Mouse (Mus musculus) intestine, embryonic 16.5 days (tissue): ENCODE data around the gene Ahctf1. TPM values are rescaled to one million over a fixed set of nuclear protein-coding genes. Genes with fewer than 3 reads are reported as not detected.
"Not testable (repeated sequence)": the region's sequence is repeated elsewhere in the genome, so short reads cannot be mapped to it uniquely, and the experiment has no call there.

Source experiments
- ATAC-seq: fragments of 200-750 bp; cut with Nextera tagmentation; 2 replicates; pipeline ENCODE4 v1.8.0; 2017; ENCODE audit warnings: moderate TSS enrichment, moderate library complexity
- H3K27ac ChIP-seq: fragments of 300-500 bp; sonication (generic); 2 replicates; pipeline ENCODE4 v1.5.1; 2014; ENCODE audit warnings: mild to moderate bottlenecking, low read length
- H3K27me3 ChIP-seq: fragments of 300-500 bp; sonication (generic); replicated peaks from 2 replicates; pipeline ENCODE4 v1.6.1; 2014; ENCODE audit warnings: low read length, control low read depth, mixed read lengths; ENCODE audit not compliant: control insufficient read depth, insufficient read depth
- H3K36me3 ChIP-seq: fragments of 300-500 bp; sonication (generic); 2 replicates; pipeline ENCODE4 v1.6.1; 2014; ENCODE audit warnings: low read length, control low read depth; ENCODE audit not compliant: control insufficient read depth, insufficient read depth
- H3K4me1 ChIP-seq: fragments of 300-500 bp; sonication (generic); 2 replicates; pipeline ENCODE4 v1.6.1; 2014; ENCODE audit warnings: low read length, control low read depth, mixed read lengths; ENCODE audit not compliant: control insufficient read depth, insufficient read depth
- H3K4me2 ChIP-seq: fragments of 300-500 bp; sonication (generic); 2 replicates; pipeline ENCODE4 v1.6.1; 2014; ENCODE audit warnings: low read depth, low read length, control low read depth
- H3K4me3 ChIP-seq: fragments of 300-500 bp; sonication (generic); 2 replicates; pipeline ENCODE4 v1.5.1; 2014; ENCODE audit warnings: mild to moderate bottlenecking, low read length
- H3K9ac ChIP-seq: fragments of 300-500 bp; sonication (generic); 2 replicates; pipeline ENCODE4 v1.6.1; 2014; ENCODE audit warnings: low read depth, low read length
- H3K9me3 ChIP-seq: fragments of 300-500 bp; sonication (generic); 2 replicates; pipeline ENCODE4 v1.6.1; 2016; ENCODE audit warnings: low read length, control low read depth; ENCODE audit not compliant: control insufficient read depth
- WGBS: fragments of 180-500 bp; shearing (Covaris S2); extraction: QIAGEN DNeasy Blood & Tissue Kit; methylation state at CpG from one replicate; pipeline ENCODE4 v1.1.7; 2014; 5-methylcytosine and 5-hydroxymethylcytosine counted together
- polyA plus RNA-seq: library from polyadenylated mRNA; unstranded; fragments of >200 nt; fragmentation: Nextera tagmentation; extraction: Ambion mirVana; gene quantifications from 2 replicates; pipeline ENCODE4 v1.2.1, GENCODE M21; 2015

Gene Ahctf1
- polyA plus RNA-seq, 1 experiment from 2014 or later = 12.9 TPM

DNA sequence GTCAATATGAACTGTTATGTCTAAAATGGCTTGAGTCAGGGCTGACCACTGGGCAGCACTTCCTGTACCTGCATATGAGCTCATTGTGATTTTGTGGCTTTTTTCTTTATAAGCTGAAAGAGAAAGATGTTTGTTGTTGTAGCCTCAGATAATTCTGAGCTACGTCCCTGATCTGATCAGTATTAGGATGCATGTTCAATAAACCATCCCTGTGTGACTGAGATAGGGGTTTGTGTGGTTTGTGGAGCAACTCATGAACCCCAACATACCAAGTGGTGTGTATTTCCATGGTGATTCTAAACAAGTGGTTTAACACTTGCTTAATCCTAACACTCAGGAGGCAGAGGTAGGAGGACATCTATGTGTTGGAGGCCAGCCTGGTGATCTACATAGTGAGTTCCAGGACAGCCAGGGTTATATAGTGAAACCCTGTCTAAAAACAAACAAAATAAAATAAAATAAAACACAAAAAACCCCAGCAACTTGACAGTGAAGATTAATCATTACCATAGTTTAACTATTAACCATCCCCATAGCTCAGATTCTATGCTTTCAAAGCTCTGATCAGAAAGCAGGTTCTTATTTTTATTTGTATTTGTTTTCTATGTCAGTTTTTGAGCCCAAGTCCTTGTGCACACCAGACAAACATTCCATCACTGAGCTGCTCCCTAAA, 32.4 kb upstream of the Ahctf1 start:
- Histone ChIP-seq H3K4me1 (0 out of 2 replicates have a peak, but pooled peaks cover 5% of the 10 kb centered on the region), H3K4me3 (no peak overlapping the region), H3K9ac (no peak overlapping the region), H3K27me3 (no peaks in the 10 kb centered on the region), H3K27ac (no peak overlapping the region), H3K4me2 (no peak overlapping the region), H3K9me3 (peaks cover 3% of the 10 kb centered on the region; the same call in 1 of the 2 replicates), H3K36me3 (no peaks in the 10 kb centered on the region)
- ATAC-seq = no peak
- 84% methylated on average over 1 of the region's 1 CpGs for whole genome bisulfite sequencing

DNA sequence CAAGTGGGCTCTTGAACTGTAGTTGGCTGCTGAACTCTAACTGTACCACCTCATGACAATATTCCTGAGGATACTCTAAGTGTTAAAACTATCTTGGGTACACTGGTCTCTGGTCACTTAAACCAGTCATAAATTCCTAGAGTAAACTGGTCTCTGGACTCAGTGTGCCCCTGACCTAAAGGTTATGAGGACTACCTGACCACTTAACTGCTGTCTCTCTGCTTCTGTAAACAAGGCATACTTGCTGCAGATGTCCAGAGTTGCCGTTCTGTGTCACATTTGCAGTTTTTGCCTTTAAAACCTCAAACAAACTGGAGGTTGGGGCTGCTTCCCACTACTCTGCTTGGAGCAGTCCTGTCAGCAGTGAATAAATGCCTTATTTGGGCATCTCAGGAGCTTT, 30.1 kb upstream of the Ahctf1 start:
- no peaks in the 10 kb centered on the region for H3K36me3 ChIP-seq
- no peak overlapping the region for H3K9ac ChIP-seq
- no peak overlapping the region for H3K4me3 ChIP-seq
- 43% methylated on average over 1 of the region's 1 CpGs for whole genome bisulfite sequencing
- no peak for ATAC-seq
- H3K27me3 ChIP-seq = no peaks in the 10 kb centered on the region
- H3K4me1 ChIP-seq = 0 out of 2 replicates have a peak, but pooled peaks cover 5% of the 10 kb centered on the region
- peaks cover 3% of the 10 kb centered on the region; the same call in 1 of the 2 replicates for H3K9me3 ChIP-seq
- H3K27ac ChIP-seq = no peak overlapping the region
- H3K4me2 ChIP-seq = no peak overlapping the region

DNA sequence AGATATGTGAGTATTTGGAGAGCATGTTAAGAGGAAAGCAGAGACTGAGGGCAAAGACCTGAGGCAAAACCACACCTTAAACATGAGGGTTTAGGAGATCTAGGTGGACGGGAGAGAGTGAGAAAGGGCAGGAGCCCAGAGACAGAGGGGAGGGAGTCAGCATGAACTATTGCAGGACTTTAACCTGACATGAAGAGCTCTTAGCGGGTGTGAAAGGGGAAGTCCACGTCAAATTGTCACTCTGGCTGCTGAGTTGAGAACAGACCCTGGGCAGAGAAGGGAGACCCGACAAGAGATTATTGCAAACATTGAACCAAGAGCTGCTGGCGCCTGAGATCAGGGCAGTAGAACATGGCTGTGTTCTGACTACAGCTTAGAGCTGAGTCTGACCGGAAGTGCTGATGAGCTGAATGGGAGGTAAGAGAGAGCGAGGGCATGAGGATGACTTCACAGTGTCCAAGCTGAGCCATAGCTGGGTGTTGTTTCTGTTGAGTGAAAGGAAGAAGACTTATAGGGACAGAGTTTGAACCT, 29.3 kb upstream of the Ahctf1 start:
- Histone ChIP-seq H3K4me1 (0 out of 2 replicates have a peak, but pooled peaks cover 5% of the 10 kb centered on the region), H3K4me3 (no peak overlapping the region), H3K36me3 (no peaks in the 10 kb centered on the region), H3K27me3 (no peaks in the 10 kb centered on the region), H3K9me3 (peaks cover 3% of the 10 kb centered on the region; the same call in 1 of the 2 replicates), H3K27ac (no peak overlapping the region), H3K4me2 (no peak overlapping the region), H3K9ac (no peak overlapping the region)
- no peak for ATAC-seq
- WGBS = 79% methylated on average over 7 of the region's 7 CpGs

DNA sequence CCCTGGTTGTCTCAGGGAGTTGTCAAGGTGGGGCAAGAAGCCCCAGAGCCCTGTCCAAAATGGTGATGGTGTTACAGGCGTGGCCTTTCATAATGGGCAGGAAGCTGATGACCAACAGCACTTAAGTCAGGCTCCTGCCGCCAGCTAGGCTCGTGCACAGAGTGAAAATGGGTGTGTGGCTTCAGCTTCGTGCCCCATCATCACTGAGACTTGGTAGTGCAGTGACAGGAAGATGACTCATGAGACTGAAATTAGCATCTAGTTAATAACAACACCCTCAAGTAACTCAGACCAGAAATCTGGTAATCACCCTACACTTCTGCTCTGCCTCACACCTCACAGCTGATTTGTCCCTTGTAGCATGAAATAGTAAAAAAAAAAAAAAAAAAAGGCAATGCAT, 25.4 kb upstream of the Ahctf1 start:
- WGBS = 69% methylated on average over 4 of the region's 4 CpGs
- Histone ChIP-seq H3K27ac (no peak overlapping the region), H3K4me1 (no peaks in the 10 kb centered on the region), H3K27me3 (no peaks in the 10 kb centered on the region), H3K36me3 (no peaks in the 10 kb centered on the region), H3K4me2 (no peak overlapping the region), H3K9me3 (no peaks in the 10 kb centered on the region), H3K9ac (no peak overlapping the region), H3K4me3 (no peak overlapping the region)
- ATAC-seq = no peak

DNA sequence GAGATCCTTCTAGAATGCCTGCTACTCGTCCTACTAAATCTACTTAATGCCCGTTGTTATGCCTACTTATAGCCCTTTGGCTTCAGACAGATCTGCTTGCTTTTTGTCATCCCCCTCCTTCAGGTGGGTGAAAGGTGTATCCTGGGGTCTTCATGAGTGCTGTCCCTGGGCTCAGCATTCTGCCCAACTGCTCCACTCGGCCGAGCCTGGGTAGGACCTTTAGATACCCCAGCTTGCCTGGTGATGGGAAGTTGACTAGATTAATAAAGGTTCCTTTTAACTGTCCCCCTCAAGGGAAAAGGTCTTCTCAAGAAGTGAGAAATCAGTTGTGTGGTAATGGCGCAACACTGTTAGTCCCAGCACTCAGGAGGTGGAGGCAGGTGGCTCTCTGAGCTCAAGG, 24.6 kb upstream of the Ahctf1 start:
- Histone ChIP-seq H3K27me3 (no peaks in the 10 kb centered on the region), H3K4me1 (no peaks in the 10 kb centered on the region), H3K4me2 (no peak overlapping the region), H3K27ac (no peak overlapping the region), H3K9ac (no peak overlapping the region), H3K36me3 (no peaks in the 10 kb centered on the region), H3K4me3 (no peak overlapping the region), H3K9me3 (no peaks in the 10 kb centered on the region)
- ATAC-seq = no peak
- WGBS = 88% methylated on average over 5 of the region's 5 CpGs

DNA sequence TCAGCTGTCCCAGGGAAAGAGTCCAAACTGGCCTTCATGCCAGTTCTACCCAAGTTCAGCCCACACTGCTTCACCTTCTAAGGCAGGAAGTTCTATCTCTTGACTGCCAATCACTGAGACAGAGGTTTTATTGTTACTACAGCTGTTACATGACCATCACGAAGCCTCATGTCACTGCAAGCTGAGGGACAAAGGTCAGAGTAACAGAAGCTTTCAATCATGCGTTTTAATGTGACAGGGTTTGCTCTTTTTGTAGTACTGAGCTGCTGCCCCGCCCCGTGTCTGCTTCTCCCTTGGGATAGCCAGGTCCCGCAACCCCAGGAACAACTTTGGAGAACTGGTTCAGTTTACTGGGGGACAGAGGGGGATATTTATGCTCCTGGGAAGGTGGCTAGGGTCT, 21.1 kb upstream of the Ahctf1 start:
- H3K9me3 ChIP-seq = no peaks in the 10 kb centered on the region
- no peak overlapping the region; the same call in 1 of the 2 replicates for H3K27ac ChIP-seq
- H3K4me2 ChIP-seq = no peak overlapping the region
- H3K4me1 ChIP-seq = no peaks in the 10 kb centered on the region
- no peak overlapping the region for H3K4me3 ChIP-seq
- H3K9ac ChIP-seq = no peak overlapping the region
- ATAC-seq = peak; percentile 76
- 63% methylated on average over 5 of the region's 5 CpGs for WGBS
- no peaks in the 10 kb centered on the region for H3K27me3 ChIP-seq
- no peaks in the 10 kb centered on the region for H3K36me3 ChIP-seq

DNA sequence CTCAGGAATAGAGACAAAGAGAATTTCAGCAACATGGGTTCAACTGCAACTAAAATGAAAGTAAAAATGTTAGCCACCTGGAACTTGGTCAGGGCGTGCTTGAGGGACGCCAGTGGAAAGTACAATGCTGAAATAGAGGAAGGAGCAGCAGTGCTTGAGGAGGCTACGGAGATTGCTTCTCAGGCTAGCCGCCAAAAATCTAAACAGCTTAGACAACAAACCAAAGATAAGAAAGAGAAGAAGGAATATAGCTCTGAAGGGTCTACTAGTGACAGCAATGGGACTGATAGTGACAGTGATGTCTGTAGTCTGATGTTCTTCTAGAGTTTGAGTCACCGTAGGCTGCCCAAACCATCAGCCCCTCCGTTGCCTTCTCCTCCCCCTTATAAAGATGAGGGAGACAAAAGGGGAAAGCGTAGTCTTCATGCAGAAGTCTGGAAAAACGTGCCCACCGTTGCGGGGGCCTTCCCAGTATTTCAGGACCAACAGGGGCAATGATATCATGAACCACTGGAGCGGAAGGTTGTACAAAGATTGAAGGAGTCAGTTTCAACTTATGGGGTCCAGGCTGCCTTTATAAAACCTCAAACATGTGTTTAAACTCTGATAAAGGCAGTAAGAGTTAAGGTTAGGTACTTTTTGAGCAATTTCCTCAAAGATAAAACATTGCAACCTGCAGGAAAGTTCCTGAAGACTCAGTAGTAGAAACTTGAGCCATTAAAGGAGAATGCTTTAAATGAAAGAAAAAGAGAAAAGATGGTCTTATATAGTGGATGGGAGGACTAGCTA, 15.2 kb upstream of the Ahctf1 start:
- H3K27ac ChIP-seq, H3K27me3 ChIP-seq, H3K4me3 ChIP-seq, H3K36me3 ChIP-seq, H3K9ac ChIP-seq, H3K4me1 ChIP-seq, ATAC-seq, H3K4me2 ChIP-seq, H3K9me3 ChIP-seq: not testable (repeated sequence)
- WGBS = 87% methylated on average over 11 of the region's 11 CpGs

DNA sequence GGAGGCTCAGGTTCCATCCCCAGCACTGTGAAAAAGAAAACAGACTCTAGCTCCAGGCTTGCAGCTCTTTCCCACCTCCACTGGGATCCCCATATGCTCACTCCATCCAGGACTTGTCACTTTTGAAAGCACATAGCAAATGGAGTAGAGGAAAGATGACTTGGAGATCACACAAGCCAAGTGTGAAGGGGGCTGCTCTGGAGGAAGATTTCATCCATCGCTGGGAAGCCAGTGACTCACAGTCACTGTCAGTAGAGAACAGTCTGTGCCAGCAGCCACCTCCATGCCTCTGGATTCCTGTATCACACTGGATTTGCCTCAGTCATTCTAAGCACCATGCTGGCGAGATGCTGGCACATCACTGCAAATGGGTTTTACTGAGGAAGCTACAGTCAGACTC, 11.1 kb upstream of the Ahctf1 start:
- no peaks in the 10 kb centered on the region for H3K36me3 ChIP-seq
- H3K4me1 ChIP-seq = no peaks in the 10 kb centered on the region
- no peak overlapping the region for H3K27ac ChIP-seq
- no peak overlapping the region for H3K4me2 ChIP-seq
- H3K4me3 ChIP-seq = no peak overlapping the region
- WGBS = 88% methylated on average over 2 of the region's 2 CpGs
- no peak for ATAC-seq
- H3K9ac ChIP-seq = no peak overlapping the region
- no peaks in the 10 kb centered on the region for H3K9me3 ChIP-seq
- H3K27me3 ChIP-seq = no peaks in the 10 kb centered on the region

DNA sequence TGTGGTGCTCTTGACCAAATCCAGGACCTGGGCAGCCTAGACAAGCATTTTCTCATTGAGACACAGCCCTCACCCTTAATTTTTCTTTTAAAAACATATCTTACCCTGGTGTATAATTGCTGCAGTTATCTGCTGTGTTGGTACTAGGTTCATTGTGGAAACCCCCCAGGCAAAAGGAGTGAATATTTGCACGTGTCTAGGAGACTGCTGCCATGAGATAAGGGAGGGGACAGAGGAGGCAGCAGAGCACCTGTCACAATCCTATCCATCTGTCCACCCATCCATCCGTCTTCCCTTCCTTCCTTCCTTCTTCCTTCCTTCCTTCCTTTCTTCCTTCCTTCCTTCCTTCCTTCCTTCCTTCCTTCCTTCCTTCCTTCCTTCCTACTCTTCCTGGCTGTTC, 9.9 kb upstream of the Ahctf1 start:
- Histone ChIP-seq H3K9ac (no peak overlapping the region), H3K4me3 (no peak overlapping the region), H3K36me3 (no peaks in the 10 kb centered on the region), H3K27me3 (no peaks in the 10 kb centered on the region), H3K4me1 (no peaks in the 10 kb centered on the region), H3K27ac (no peak overlapping the region), H3K9me3 (no peaks in the 10 kb centered on the region), H3K4me2 (no peak overlapping the region)
- ATAC-seq = no peak
- WGBS = 60% methylated on average over 2 of the region's 2 CpGs
